Mouse (Mus musculus): ENCODE measurements around the gene Mx1.

DNA sequence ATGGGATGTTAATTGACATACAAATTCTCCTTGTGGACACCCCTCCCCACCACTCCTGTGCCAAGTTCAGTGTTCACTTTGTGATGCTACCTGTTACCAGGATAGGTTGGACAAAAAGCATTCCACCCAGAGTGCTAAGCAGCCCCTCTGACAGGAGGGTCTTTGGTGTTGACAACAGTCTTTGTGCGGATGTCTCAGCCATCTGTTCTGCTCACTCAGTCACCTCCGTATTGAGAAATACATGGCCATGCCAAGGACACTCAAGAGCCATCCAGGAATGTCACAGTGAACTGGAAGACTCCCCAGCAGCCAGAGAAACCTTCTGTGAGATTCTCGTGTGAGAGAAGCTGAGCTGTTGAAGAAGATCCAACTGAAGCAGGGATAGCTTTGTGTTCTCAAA, 24.5 kb downstream of the Mx1 start:
- TF ChIP-seq GATA1 (IDR thresholded peaks at IDR 0.05; ENCODE audit: borderline replicate concordance, low read length) (no peak), FLI1 (IDR thresholded peaks at IDR 0.05; ENCODE audit: low read length) (no peak)

Measured in megakaryocyte, embryonic 14.5 days (primary cell).